Mouse (Mus musculus) cortical plate, adult 2 months (tissue): ENCODE results near the gene Krt76.

ENCODE experiments used
- CTCF ChIP-seq: fragments of 200-500 bp; IDR thresholded peaks from 2 replicates; pipeline ENCODE4 v1.5.1; 2011; ENCODE audit warnings: mild to moderate bottlenecking, control low read depth, low read length; ENCODE audit not compliant: insufficient read depth; ENCODE audit errors: extremely low read depth
- POLR2A ChIP-seq: fragments of 200-500 bp; IDR thresholded peaks from 2 replicates; pipeline ENCODE4 v1.6.1; 2011; ENCODE audit warnings: mild to moderate bottlenecking, low read length, control low read depth; ENCODE audit not compliant: insufficient read depth; ENCODE audit errors: extremely low read depth

DNA sequence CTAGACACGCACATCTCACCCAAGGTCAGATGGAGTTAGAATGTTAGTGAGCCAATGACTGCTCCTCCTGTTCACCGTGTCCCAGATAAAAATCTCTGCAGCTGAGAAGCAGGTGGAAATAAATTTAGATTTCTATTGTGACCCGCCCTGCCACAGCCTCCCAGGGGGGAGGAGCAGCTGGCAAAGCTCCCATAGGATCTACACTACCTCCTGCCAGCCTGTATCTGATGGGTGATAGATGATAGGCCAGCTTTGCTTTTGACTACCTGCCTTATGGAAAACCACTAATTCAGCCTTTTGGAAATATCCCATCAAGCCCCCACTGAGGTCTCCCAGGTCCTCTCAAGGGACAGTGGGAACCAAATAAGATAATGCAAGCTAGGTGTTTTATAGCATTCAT lies 37.0 kb downstream of the Krt76 start:
- no peak for TF ChIP-seq CTCF
- TF ChIP-seq POLR2A: no peak
